Mouse (Mus musculus) erythroblast, adult 5-6 weeks (primary cell): ENCODE data around the gene Olfr311. TPM values are rescaled to one million over a fixed set of nuclear protein-coding genes. Genes with fewer than 3 reads are reported as not detected.
"Not testable (repeated sequence)": the region's sequence is repeated elsewhere in the genome, so short reads cannot be mapped to it uniquely, and the experiment has no call there.

Source experiments
- ATAC-seq: replicated peaks from 2 replicates; pipeline ENCODE4 v1.8.0; 2016; ENCODE audit warnings: moderate number of reproducible peaks, mild to moderate bottlenecking, moderate TSS enrichment, inconsistent platforms; ENCODE audit not compliant: poor library complexity, low FRiP score, severe bottlenecking
- total RNA-seq, 2 experiments: library from RNA; stranded (forward) in 1 of 2; stranded (reverse) in 1 of 2; fragments of 150-400 nt in 1 of 2; fragments of 200-764, 138-1000 nt in 1 of 2; gene quantifications; 2 replicates each; pipeline versions ENCODE4 v1.2.3 to v1.2.4; 2015 to 2017; ENCODE audit warnings: low replicate concordance in 2 of 2

The Olfr311 gene
- not detected in 2 replicates for total RNA-seq (2015; ENCODE audit: low replicate concordance)
- not detected in 2 replicates for total RNA-seq (2017; ENCODE audit: low replicate concordance)

GRCm38 (mm10) chr11:58838951-58839350 is at the start of gene Olfr311:
Gene Olfr311 (plus strand): TSS chr11:58839251.
- ATAC-seq, result not testable (repeated sequence)

DNA sequence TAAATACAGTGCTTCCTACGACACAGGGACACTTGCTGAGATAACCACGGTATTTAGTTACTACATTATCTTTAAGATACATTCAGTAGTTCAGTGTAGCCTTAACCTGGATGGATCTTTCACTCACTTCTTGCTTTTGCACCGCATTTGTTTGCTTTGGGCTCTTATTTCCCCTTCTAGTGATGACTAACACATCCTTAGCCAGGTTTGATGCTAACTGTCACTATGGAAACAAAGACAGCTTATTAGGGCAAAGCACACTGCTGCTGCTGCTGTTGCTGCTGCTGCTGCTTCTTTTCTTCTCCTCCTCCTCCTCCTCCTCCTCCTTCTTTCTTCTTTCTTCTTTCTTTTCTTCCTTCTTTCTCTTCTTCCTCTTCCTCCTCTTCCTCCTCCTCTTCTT is 49.5 kb upstream of the Olfr311 start:
- no peak for ATAC-seq

- ATAC-seq, result no peak
These were observed 49.0 kb upstream of the Olfr311 start for GRCm38 (mm10) chr11:58790053-58790452.

GRCm38 (mm10) chr11:58790646-58791045 is 48.4 kb upstream of the Olfr311 start:
- 0 out of 2 replicates have a peak, but pooled peaks have one; percentile 46 for ATAC-seq

DNA sequence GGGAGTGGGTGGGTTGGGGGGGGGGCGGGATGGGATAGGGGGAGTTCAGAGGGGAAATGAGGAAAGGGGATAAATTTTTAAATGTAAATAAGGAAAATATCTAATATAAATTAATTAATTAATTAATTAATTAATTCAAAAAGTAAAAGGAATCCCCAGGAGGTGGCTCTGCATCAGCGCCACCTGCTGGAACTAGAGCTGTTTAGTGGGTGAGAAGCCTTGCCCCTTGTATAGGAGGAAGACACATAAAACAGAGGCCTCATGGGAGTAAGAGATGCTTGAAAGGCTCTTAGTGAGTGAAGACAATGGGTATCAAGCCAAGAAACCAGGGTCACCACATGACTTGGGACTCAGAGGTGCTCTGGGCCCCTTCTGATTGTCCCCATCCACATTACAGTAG is 43.2 kb upstream of the Olfr311 start:
- ATAC-seq, result no peak

- ATAC-seq, result no peak
These were observed 42.2 kb upstream of the Olfr311 start for GRCm38 (mm10) chr11:58796850-58797249.

DNA sequence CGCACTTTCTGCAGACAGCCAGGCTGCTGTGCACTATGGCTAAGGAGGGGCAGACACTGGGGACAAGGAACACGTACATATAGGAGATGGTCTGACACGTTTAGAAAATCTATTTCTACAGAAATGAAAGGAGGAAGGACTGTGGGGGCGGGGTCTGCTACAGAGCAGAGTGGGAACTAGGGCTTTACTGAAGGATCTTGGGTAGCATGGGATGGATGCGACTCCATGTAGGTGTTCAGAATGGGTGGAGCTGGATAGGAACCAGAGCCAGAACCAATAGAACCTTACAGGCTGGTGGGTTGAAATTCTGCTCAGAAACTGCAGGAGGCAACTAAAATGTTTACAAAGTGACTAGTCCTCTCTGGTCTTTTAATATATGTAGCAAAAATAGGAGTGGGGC is 39.3 kb upstream of the Olfr311 start:
- ATAC-seq, result no peak

GRCm38 (mm10) chr11:58801558-58802228 is 37.4 kb upstream of the Olfr311 start, which contains the start of gene Fam183b:
Gene Fam183b (minus strand): TSS chr11:58801960.
- ATAC-seq, result no peak; the same call in 1 of the 2 replicates

DNA sequence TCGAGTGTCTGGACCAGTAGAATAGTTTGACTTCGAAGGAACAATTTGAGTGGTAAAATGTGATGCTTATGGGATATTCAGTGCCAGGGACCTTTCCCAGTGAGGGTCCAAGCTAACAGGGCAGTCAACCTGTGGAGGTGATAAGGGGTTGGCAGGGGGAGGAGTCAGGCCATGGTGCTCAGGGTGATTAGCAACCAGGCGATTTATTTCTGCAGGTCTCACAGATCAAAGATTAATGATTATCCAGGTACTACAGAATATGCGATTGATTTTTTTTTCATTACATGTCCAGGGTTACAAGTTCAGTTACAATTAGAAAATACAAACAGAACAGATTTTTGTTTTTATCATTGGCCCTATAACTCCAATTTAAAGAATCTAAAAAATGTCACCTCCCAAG is 35.2 kb upstream of the Olfr311 start:
- no peak for ATAC-seq

GRCm38 (mm10) chr11:58804393-58804792 is 34.7 kb upstream of the Olfr311 start:
- ATAC-seq, result no peak

GRCm38 (mm10) chr11:58812001-58812400 is 27.1 kb upstream of the Olfr311 start:
- peak; percentile 64; the same call in 1 of the 2 replicates for ATAC-seq

DNA sequence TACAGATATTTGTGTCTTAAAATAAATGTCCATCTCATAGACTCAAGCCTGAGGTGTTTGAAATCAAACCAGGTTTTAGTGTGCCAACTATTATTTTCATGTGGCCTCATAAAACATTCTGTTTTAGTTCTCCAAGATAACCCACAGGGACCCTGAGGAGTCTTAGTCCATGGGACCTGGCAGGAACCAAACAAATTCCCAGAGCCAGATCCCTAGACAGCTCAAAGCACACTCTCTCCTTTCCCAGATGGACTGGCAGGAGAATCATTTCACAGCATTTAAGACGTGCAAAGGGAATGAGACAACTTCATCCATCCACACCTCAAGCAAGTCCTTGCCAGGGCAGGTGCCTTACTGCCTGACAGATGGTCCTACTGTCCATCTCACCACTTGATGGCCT is 24.4 kb upstream of the Olfr311 start, which contains the start of gene Olfr313:
TSS of gene Olfr313 (plus strand) at position 301 of the 400 bp plus-strand sequence.
- 0 out of 2 replicates have a peak, but pooled peaks have one; percentile 15 for ATAC-seq

DNA sequence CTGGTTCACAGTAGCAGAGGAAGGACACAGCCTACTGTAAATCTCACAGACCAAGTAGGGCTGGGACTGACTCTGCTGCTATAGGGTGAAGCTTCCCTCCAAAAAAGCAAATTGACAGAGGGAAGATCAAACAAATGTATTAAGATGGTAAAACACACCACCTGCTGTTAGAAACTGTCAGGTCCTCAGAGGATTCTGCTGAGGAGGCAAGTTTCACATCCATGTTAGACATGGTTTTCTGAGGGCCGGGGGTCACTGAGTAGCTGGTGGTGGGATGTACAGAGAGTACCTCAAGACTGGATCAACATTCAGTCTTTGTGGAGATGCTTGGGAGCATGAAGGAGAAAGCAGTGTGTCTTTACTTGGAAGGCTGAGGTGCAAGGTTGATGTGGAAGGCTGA is 23.4 kb upstream of the Olfr311 start:
- no peak for ATAC-seq

GRCm38 (mm10) chr11:58828937-58829336 is 10.1 kb upstream of the Olfr311 start, which contains the start of gene Olfr312:
Gene Olfr312 (plus strand): TSS chr11:58829237.
- ATAC-seq, result not testable (repeated sequence)

- no peak for ATAC-seq
These were observed 9.3 kb upstream of the Olfr311 start for GRCm38 (mm10) chr11:58829764-58830163.

DNA sequence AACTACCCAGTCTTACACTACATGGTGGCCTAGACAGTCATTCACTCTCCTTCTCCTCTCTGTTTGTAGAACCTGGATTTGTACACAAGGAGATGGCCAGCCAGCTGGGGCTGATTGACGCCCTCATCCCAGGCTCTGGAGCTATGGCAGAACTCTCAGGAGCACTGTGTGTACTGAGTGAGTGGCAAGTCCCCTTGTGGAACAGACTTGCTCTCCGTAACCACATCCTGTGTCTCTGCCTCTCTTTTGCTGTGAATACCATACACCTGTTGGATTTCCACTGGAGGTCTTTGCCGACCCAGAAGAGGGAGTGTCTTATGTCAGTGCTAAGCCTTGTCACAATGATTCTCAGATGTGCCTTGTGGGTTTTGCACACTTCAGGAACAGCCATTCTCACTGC is 6.5 kb upstream of the Olfr311 start:
- not testable (repeated sequence) for ATAC-seq

DNA sequence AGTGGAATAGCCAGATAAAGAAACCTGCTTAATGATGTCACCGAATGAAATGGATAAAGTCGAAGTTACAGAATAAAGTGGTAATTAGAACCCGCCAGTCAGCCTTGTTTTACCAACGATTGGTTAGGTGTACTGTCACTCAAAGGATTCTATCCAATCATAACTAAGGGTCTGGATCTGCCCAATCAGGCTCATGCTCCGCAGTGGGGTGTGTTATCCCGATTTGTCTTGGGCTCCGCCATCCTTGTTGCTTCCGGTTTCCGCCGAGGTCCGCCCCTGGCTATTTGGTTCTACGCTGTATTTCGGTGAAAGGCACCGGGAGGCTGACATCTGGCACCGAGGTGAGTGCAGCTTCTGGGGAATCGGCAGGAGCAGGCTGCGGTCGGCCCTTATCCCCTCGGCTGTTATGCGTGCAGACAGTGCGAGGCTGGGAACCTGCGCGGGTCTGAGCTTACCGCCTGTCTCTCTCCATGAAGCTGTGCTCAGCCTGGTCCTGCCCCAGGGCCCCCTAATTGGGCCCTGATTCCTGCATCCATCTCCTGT is 7.9 kb downstream of the Olfr311 start, which contains the start of gene Gm12258:
TSS of gene Gm12258 (plus strand) at position 240 of the 543 bp plus-strand sequence.
- peak; percentile 98 for ATAC-seq

- 0 out of 2 replicates have a peak, but pooled peaks have one; percentile 20 for ATAC-seq
These were observed 8.6 kb downstream of the Olfr311 start for GRCm38 (mm10) chr11:58847636-58848035.

GRCm38 (mm10) chr11:58849731-58850130 is 10.7 kb downstream of the Olfr311 start:
- no peak for ATAC-seq

- no peak for ATAC-seq
These were observed 21.7 kb downstream of the Olfr311 start for GRCm38 (mm10) chr11:58860744-58861143.
